Comparison of ENCODE assay signal across 11 mouse cellular contexts in genomic region chr8:106761867-106762523, GRCm38 (mm10).
DNase-seq lines count a peak whose midpoint lies in the region; ATAC-seq lines count a peak whose summit lies in the region.
"Had no signal": no experiment of that assay in that cellular context is flagged by ENCODE, and none has a peak within 500 bp of the region (broad histone marks: within the 10 kb centered on the region; RNA-seq: fewer than 3 reads in every experiment).

No protein-coding gene starts in this region.

- H3K9ac ChIP-seq in hindbrain, embryonic 11.5 days (ENCODE audit: low read depth, low read length) = no peak overlapping the region
- H3K9ac ChIP-seq: heart, embryonic 15.5 days; liver, postnatal 0 days; stomach, embryonic 15.5 days had no signal

- 0 out of 2 replicates have a peak, but pooled peaks cover 2% of the 10 kb centered on the region for H3K4me1 ChIP-seq in hindbrain, embryonic 11.5 days (replicated peaks; ENCODE audit: control insufficient read depth, insufficient read depth, low read length)
- peaks cover 18% of the 10 kb centered on the region for H3K4me1 ChIP-seq in hindbrain, embryonic 10.5 days (replicated peaks)

- DNase-seq in hindbrain, embryonic 11.5 days (ENCODE audit: low spot score) = peak; percentile 26
- no peak for DNase-seq in hindbrain, embryonic 10.5 days (ENCODE audit: low spot score)
- DNase-seq in embryo, embryonic 10.5 days (ENCODE audit: low spot score) = peak; percentile 44
- DNase-seq in forelimb bud, embryonic 11.5 days (ENCODE audit: low read depth, low spot score) = peak; percentile 20
- DNase-seq in right cerebral cortex, adult 2 months (ENCODE audit: low spot score in 2 of 2) = no peak
- DNase-seq in frontal cortex, postnatal 36 days (ENCODE audit: low spot score in 2 of 2) = no peak
- no peak for DNase-seq in left cerebral cortex, postnatal 25 days (ENCODE audit: low spot score in 2 of 2)
- DNase-seq: liver, postnatal 0 days had no signal

- H3K36me3 ChIP-seq in hindbrain, embryonic 11.5 days (ENCODE audit: control insufficient read depth, insufficient read depth, low read length) = no peaks in the 10 kb centered on the region
- no peaks in the 10 kb centered on the region; the same call in 1 of the 2 replicates for H3K36me3 ChIP-seq in hindbrain, embryonic 10.5 days
- H3K36me3 ChIP-seq: heart, embryonic 15.5 days; stomach, embryonic 15.5 days had no signal

- H3K9me3 ChIP-seq in hindbrain, embryonic 11.5 days (ENCODE audit: control insufficient read depth, low read length) = no peaks in the 10 kb centered on the region
- no peaks in the 10 kb centered on the region for H3K9me3 ChIP-seq in hindbrain, embryonic 10.5 days
- H3K9me3 ChIP-seq: heart, embryonic 15.5 days; stomach, embryonic 15.5 days had no signal

- 30% methylated on average over 7 of the region's 7 CpGs for WGBS in hindbrain, embryonic 11.5 days
- 39% methylated on average over 7 of the region's 7 CpGs for WGBS in hindbrain, embryonic 10.5 days

- no peak overlapping the region for H3K4me2 ChIP-seq in hindbrain, embryonic 11.5 days (replicated peaks; ENCODE audit: low read depth, low read length)
- H3K4me2 ChIP-seq: heart, embryonic 15.5 days; stomach, embryonic 15.5 days had no signal

- H3K4me3 ChIP-seq in hindbrain, embryonic 11.5 days (ENCODE audit: low read depth, low read length) = no peak overlapping the region
- H3K4me3 ChIP-seq in hindbrain, embryonic 10.5 days = no peak overlapping the region
- H3K4me3 ChIP-seq: heart, embryonic 15.5 days; stomach, embryonic 15.5 days had no signal

- intact Hi-C loops in left cerebral cortex, postnatal 25 days (cut with DNase I) = no loop called here

- no peak overlapping the region for H3K27ac ChIP-seq in hindbrain, embryonic 11.5 days (ENCODE audit: low read depth, low read length)
- no peak overlapping the region for H3K27ac ChIP-seq in hindbrain, embryonic 10.5 days

- ATAC-seq in hindbrain, embryonic 11.5 days (ENCODE audit: low FRiP score) = no peak
- peak; percentile 85 for ATAC-seq in megakaryocyte progenitor cell, adult 5-6 weeks (replicated peaks; ENCODE audit: poor library complexity)
- ATAC-seq: liver, postnatal 0 days had no signal

- H3K27me3 ChIP-seq in hindbrain, embryonic 11.5 days (ENCODE audit: control insufficient read depth, insufficient read depth, low read length) = no peaks in the 10 kb centered on the region
- H3K27me3 ChIP-seq in hindbrain, embryonic 10.5 days (ENCODE audit: insufficient read depth, poor library complexity, severe bottlenecking) = no peaks in the 10 kb centered on the region
- H3K27me3 ChIP-seq: heart, embryonic 15.5 days; stomach, embryonic 15.5 days had no signal

Comparison
In these comparisons a context has a peak if more than half of its experiments do, and no peak if none do; other contexts are left out.
1. DNase-seq: peak in hindbrain, embryonic 11.5 days (single experiment), embryo, embryonic 10.5 days (single experiment) and forelimb bud, embryonic 11.5 days (single experiment); none in hindbrain, embryonic 10.5 days (single experiment), right cerebral cortex, adult 2 months (0 of 2), frontal cortex, postnatal 36 days (0 of 2) and left cerebral cortex, postnatal 25 days (0 of 2).